Mouse (Mus musculus) CH12.LX (cell line): ENCODE results near the gene Arhgef33.

Source experiments
- CTCF ChIP-seq, 2 experiments: IDR thresholded peaks in 1 of 2; conservative IDR thresholded peaks in 1 of 2; 2 replicates each; pipeline ENCODE4 v1.5.1; 2011 to 2012; ENCODE audit warnings: low read depth in 2 of 2, low read length in 2 of 2, improper control_type of control experiment in 1 of 2, inconsistent platforms in 1 of 2, mild to moderate bottlenecking in 1 of 2, moderate library complexity in 1 of 2
- E2F4 ChIP-seq: IDR thresholded peaks from 2 replicates; pipeline ENCODE4 v1.6.1; 2011; ENCODE audit warnings: low read depth, low read length, improper control_type of control experiment; ENCODE audit not compliant: insufficient replicate concordance
- HCFC1 ChIP-seq: IDR thresholded peaks from 2 replicates; pipeline ENCODE4 v1.6.1; 2012; ENCODE audit warnings: low read depth, mild to moderate bottlenecking, inconsistent platforms, low read length, improper control_type of control experiment
- JUND ChIP-seq: conservative IDR thresholded peaks from 2 replicates; pipeline ENCODE4 v1.6.1; 2011; ENCODE audit warnings: low read depth, low read length, improper control_type of control experiment
- SMC3 ChIP-seq: IDR thresholded peaks from 2 replicates; pipeline ENCODE4 v1.6.1; 2011; ENCODE audit warnings: low read depth, low read length, improper control_type of control experiment
- USF1 ChIP-seq: IDR thresholded peaks from 2 replicates; pipeline ENCODE4 v1.6.1; 2014; ENCODE audit warnings: low read depth, mild to moderate bottlenecking, inconsistent platforms, low read length, improper control_type of control experiment

DNA sequence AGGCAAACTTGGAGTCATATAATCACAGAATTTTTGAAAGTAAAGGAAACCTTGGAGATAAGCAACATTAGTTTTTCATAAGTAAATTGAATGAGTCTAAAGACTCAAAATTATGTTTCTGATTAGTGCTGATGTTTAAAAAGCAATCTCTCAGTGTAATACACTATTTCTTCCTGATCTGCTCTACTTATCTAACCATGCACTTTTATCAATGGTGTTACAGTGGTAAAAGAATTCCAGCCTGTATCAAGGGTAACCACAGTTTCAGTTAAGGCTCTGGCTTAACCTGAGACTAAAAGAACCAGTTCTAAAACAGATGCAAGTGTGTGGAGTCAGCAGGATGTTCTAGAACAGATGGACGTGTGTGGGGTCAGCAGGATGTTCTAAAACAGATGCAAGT is 113.8 kb downstream of the Arhgef33 start:
- TF ChIP-seq USF1 (no peak), JUND (no peak), HCFC1 (no peak), CTCF (conservative IDR thresholded peaks at IDR 0.05 in 1 of 2, IDR thresholded peaks at IDR 0.05 in 1 of 2; ENCODE audit: low read depth in 2 of 2, low read length in 2 of 2) (no peak), E2F4 (no peak), SMC3 (no peak)
